Mouse (Mus musculus): Measurements from ENCODE around the gene Sar1a.

Sar1a gene

DNA sequence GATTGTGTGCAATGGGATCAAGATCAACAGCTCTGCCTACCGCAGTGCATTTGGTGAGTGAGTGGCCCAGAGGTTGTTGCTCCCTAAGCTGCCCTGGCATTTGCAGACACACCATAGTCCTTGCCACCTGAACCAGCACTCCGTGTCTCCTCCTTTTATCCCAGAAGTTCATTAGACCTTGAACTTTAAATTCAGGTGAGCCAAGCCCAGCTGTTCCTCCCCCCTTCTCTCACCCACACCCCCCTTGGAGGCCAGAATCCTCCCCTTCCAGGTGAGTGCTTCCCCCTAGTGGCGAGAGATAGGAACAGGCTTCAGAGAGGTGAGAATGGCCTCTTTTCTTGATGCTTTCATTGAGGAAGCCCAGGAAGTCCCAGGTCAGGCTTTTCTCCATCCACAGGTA, 54.3 kb downstream of the Sar1a start:
- DNase-seq (ENCODE audit: low spot score in 2 of 2): no peak

DNA sequence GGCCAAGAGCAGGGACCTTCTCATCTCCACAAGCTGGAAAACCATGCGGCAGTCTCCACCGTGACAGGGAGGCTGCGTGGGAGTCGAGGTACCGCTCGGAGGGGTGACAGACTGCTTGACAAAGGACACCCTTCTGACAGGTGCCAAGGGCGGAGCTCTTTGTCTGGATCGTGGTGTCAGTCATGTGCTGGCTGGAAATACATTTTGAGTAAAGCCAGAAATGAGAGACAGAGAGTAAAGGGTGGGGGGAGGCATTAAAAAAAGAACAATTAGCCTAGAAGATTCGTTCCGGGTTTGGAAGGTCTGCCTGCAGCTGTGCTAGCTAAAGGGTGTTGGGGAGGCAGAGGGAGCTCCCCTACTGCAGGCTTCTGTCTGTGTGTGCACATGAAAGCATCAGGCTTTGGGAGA, 56.6 kb downstream of the Sar1a start:
- DNase-seq (ENCODE audit: low spot score in 2 of 2): peak; percentile 21 to 23

DNA sequence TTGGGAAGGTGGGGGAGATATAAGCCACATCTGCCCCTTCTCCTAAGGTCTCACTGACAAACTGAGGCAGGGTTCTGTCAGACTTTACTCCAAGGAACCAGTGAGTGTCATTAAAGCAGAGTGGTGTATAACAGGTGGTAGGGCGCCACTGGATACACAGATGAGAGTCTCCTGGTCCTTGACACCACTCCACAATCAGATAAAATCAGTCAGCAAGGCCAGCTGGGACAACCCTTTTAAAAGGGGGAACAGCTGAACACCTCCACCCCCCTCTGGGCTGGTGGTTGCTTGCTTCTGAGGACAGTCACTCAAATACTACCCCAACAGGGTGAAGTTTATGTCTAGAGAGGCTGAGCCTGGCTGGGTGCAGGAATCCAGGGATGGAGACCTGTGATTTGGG, 57.4 kb downstream of the Sar1a start:
- no peak for DNase-seq (ENCODE audit: low spot score in 2 of 2)

DNA sequence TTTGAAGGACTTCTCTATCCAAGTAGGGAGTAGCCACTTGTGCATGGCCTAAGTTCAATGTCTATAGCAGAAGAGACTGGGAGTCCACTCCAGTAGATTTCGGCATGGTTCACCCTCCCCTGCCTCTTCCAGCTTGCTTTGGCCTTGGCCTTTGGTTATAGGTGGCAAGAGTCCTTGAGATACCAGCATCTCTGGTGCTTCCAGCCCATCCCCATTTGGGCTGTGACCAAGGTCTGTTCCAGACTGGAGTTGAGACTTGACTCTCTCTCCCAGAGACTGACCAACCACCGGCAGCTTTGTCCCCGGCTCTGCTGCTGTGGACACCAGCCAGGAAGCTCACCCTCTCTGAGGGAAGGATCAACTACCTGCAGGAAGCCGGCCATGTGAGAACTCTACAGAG, 58.0 kb downstream of the Sar1a start:
- no peak for DNase-seq (ENCODE audit: low spot score in 2 of 2)

DNA sequence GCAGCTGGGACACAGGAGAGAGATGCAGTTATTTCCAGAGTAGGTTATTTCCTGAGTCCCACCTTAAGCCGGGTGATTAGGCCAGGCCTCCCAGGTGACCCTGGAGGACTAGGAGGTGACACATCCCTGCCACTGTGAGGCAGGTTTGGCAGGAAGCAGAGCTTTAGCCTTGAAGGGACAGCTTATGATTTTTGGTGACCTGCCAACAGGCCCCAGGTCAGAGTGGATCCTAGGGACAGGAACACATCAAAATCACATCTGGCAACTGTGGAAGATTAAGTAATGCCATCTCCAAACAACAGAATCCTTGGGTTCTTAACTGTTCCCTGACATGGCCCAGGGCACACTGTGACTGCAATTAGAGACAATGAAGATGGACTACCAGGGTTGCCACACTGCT, 61.2 kb downstream of the Sar1a start:
- no peak for DNase-seq (ENCODE audit: low spot score in 2 of 2)

DNA sequence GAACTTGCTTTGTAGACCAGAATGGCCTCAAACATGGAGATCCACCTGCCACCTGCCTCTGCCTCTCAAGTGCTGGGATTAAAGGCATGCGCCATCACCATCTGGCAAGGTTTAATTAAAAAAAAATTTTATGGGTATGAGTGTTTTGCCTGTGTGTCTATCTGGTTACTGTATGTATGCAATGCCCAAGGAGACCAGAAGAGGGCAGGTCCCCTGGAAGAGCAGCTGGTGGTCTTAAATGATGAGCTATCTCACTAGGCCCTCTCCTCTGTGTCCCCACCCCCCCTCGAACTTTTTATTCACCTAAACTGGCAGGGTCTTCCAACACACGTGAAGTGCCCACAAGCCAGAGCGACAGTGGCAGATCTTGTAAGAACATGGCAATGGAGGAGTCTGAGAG, 61.8 kb downstream of the Sar1a start:
- DNase-seq (ENCODE audit: low spot score in 2 of 2): no peak

DNA sequence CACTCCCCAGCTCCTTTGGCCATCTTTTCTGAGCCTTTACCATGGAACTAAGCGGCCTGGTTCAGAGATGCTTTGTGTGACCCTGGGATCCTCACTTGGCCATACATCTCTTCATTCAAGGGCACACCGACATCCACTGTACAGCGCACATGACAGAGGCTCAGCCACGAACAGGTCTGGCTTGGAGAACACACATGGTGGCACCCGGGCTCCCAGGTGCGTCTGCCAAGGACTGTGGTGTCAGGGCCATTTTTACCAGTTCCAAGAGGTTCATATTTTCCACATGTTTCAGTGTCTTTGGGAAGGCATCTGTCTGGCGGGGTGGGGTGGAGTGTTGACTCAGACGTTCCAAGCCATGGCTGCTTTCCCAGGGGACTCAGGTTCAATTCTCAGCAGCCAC, 62.2 kb downstream of the Sar1a start:
- DNase-seq (ENCODE audit: low spot score in 2 of 2): no peak
